Mouse (Mus musculus) small intestine, adult 2 months (tissue): ENCODE measurements around the gene Slfn2.

Source experiments
- CTCF ChIP-seq: fragments of 200-500 bp; IDR thresholded peaks from 2 replicates; pipeline ENCODE4 v1.5.1; 2012; ENCODE audit warnings: low read depth, mild to moderate bottlenecking, control low read depth, inconsistent platforms, low read length, moderate library complexity, mixed read lengths; ENCODE audit not compliant: insufficient replicate concordance, insufficient read length; ENCODE audit errors: extremely low read depth
- POLR2A ChIP-seq: fragments of 200-500 bp; IDR thresholded peaks from 2 replicates; pipeline ENCODE4 v1.6.1; 2012; ENCODE audit warnings: low read depth, mild to moderate bottlenecking, control low read depth, inconsistent platforms, low read length, moderate library complexity

- TF ChIP-seq CTCF (no peak), POLR2A (no peak)
Measured at GRCm38 (mm10) chr11:83070321-83070970, 5.5 kb downstream of the Slfn2 start.
